Mouse (Mus musculus) urinary bladder, postnatal 25 days (tissue): ENCODE measurements around the gene Kdm5a.

ENCODE experiments used
- DNase-seq: peaks from one replicate; pipeline ENCODE4 v3.0.0; 2022; ENCODE audit warnings: low spot score

Kdm5a gene

GRCm38 (mm10) chr6:120442171-120442749 lies 78.3 kb downstream of the Kdm5a start:
- DNase-seq: no peak

GRCm38 (mm10) chr6:120443363-120444355 lies 79.7 kb downstream of the Kdm5a start:
- DNase-seq: no peak

GRCm38 (mm10) chr6:120450208-120450607 lies 86.3 kb downstream of the Kdm5a start:
- no peak for DNase-seq

GRCm38 (mm10) chr6:120452384-120453102 lies 88.6 kb downstream of the Kdm5a start:
- DNase-seq: no peak

- no peak for DNase-seq
These were observed 89.2 kb downstream of the Kdm5a start for GRCm38 (mm10) chr6:120453103-120453445.

GRCm38 (mm10) chr6:120453556-120453955 lies 89.6 kb downstream of the Kdm5a start:
- DNase-seq: no peak

GRCm38 (mm10) chr6:120454627-120455077 lies 90.7 kb downstream of the Kdm5a start:
- no peak for DNase-seq

- DNase-seq: no peak
These were observed 93.2 kb downstream of the Kdm5a start for GRCm38 (mm10) chr6:120457074-120457473.

GRCm38 (mm10) chr6:120457751-120458150 lies 93.8 kb downstream of the Kdm5a start:
- DNase-seq: no peak

- no peak for DNase-seq
These were observed 97.3 kb downstream of the Kdm5a start for GRCm38 (mm10) chr6:120461217-120461616.

- no peak for DNase-seq
These were observed 98.3 kb downstream of the Kdm5a start for GRCm38 (mm10) chr6:120462251-120462650.

- peak; percentile 81 for DNase-seq
These were observed 99.4 kb downstream of the Kdm5a start, which contains the start of gene Il17ra for GRCm38 (mm10) chr6:120463086-120463871. Gene Il17ra (plus strand): TSS chr6:120463247.

GRCm38 (mm10) chr6:120463884-120464283 lies 100.0 kb downstream of the Kdm5a start:
- peak; percentile 23 for DNase-seq

- DNase-seq: no peak
These were observed 100.5 kb downstream of the Kdm5a start for GRCm38 (mm10) chr6:120464406-120464939.

GRCm38 (mm10) chr6:120465393-120465792 lies 101.5 kb downstream of the Kdm5a start:
- DNase-seq: no peak

GRCm38 (mm10) chr6:120466609-120467329 lies 102.8 kb downstream of the Kdm5a start:
- DNase-seq: no peak

- no peak for DNase-seq
These were observed 104.3 kb downstream of the Kdm5a start for GRCm38 (mm10) chr6:120468259-120468658.

- DNase-seq: no peak
These were observed 105.3 kb downstream of the Kdm5a start for GRCm38 (mm10) chr6:120469268-120469667.

- no peak for DNase-seq
These were observed 105.8 kb downstream of the Kdm5a start for GRCm38 (mm10) chr6:120469770-120470169.

- no peak for DNase-seq
These were observed 106.7 kb downstream of the Kdm5a start for GRCm38 (mm10) chr6:120470666-120471065.

- DNase-seq: no peak
These were observed 108.1 kb downstream of the Kdm5a start for GRCm38 (mm10) chr6:120471991-120472441.
